Mouse (Mus musculus) left cerebral cortex, adult 2 months (tissue): Measurements from ENCODE around the gene Frmd5. TPM values are rescaled to one million over a fixed set of nuclear protein-coding genes. Genes with fewer than 3 reads are reported as not detected.
A peak's percentile ranks its signal among the peaks of the same experiment; 100 is the strongest.
"Not testable (repeated sequence)": the region's sequence is repeated elsewhere in the genome, so short reads cannot be mapped to it uniquely, and the experiment has no call there.

Source experiments
- DNase-seq, 2 experiments: peaks; one replicate each; pipeline ENCODE4 v3.0.0; 2021 to 2022; ENCODE audit warnings: low spot score in 2 of 2, mixed read lengths in 1 of 2; ENCODE audit errors: extremely low spot score in 1 of 2
- H3K27ac ChIP-seq: fragments of 200-600 bp; 2 replicates; pipeline ENCODE4 v1.8.1; 2022
- H3K4me3 ChIP-seq: fragments of 200-600 bp; 2 replicates; pipeline ENCODE4 v1.8.1; 2022
- CTCF ChIP-seq: fragments of 200-600 bp; IDR thresholded peaks from 2 replicates; pipeline ENCODE4 v1.8.1; 2022; ENCODE audit warnings: antibody characterized with exemption, mild to moderate bottlenecking, moderate library complexity
- intact Hi-C: fragments of 180-260 bp; cut with DNase I; formaldehyde crosslinking; loops from one replicate; pipeline ENCODE4 v1.15.1; 2025
- total RNA-seq, 2 experiments: library from RNA; stranded (reverse); gene quantifications; 2 replicates each; pipeline ENCODE4 v1.2.3; 2021

The Frmd5 gene
- total RNA-seq, 2 experiments from 2014 or later, result 53.8 to 56.3 TPM

DNA sequence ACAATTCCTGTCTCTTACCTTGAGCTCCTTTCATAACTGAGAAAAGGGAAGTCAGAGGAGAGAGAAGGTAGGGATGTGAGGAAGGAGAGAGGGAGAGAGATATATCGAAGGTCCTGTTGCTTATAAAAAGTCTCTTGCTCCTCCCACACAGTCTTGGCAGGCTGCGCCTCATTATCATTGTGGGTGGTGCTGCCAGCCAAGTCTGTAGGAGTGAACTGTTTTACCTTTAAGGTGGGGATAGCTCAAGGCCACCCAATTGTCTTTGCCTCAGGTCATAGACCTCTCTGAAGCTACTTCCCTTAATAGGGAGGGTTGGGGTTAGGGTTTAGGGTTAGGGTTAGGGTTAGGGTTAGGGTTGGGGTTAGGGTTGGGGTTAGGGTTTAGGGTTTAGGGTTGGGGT, 284.9 kb downstream of the Frmd5 start:
- no peak for TF ChIP-seq CTCF
- Histone ChIP-seq H3K27ac (peak overlapping the region; percentile 48; the same call in 1 of the 2 replicates), H3K4me3 (no peak overlapping the region)
- DNase-seq, result peak in 1 of 2 experiments; percentile 26
- intact Hi-C loops, result loop anchor here (10.0 kb wide), 1 partner anchor 93 kb away; no protein-coding TSS in a partner anchor

- intact Hi-C loops, H3K27ac ChIP-seq, H3K4me3 ChIP-seq, DNase-seq: not testable (repeated sequence)
Observed at GRCm38 (mm10) chr2:121518711-121519110, 288.2 kb downstream of the Frmd5 start.

- H3K4me3 ChIP-seq, result no peak overlapping the region
- TF ChIP-seq CTCF, result no peak
- no peak for DNase-seq
- no peak overlapping the region for H3K27ac ChIP-seq
- intact Hi-C loops, result no loop called here
Observed at GRCm38 (mm10) chr2:121518106-121518505, 288.8 kb downstream of the Frmd5 start.

- no peak for TF ChIP-seq CTCF
- no peak for DNase-seq
- Histone ChIP-seq H3K4me3 (no peak overlapping the region), H3K27ac (no peak overlapping the region)
- intact Hi-C loops, result no loop called here
Observed at GRCm38 (mm10) chr2:121514211-121514610, 292.7 kb downstream of the Frmd5 start.

DNA sequence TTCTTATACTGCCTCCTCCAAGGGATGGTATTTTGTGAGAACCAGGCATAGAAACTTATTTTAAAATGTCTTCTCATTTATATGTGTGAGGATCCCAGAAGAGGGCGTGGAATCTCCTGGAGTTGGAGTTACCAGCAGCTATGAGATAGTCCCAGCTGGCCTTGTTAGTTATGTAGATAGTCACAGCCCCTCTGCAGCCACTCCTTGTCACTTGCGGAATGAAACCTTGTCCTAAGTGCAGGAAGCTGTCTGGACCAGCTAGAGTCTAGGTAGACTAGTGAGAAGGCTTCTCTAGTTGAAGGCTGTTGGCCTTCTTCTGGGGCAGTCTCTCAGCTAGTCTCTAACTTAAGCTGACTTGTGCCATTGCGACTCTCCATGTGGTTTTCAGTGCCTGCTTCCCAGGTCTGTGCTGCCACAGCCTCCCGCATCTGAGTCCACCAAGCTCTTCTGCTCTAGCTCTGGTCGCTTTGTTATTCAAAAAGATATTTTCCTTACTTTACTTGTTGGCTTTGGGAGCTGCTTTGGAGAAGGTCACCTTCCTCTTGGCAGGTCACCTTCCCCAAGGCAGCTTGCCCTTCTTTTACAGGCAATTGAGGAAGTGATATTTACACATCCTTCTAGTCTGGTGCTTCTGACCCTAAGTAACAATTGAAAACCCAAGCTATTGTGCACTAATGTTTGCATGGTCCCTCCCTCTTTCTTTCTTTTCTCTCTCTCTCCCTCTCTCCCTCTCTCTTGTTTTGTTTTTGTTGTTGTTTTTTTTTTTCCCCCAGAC, 293.7 kb downstream of the Frmd5 start:
- H3K27ac ChIP-seq, intact Hi-C loops, H3K4me3 ChIP-seq, DNase-seq: not testable (repeated sequence)

DNA sequence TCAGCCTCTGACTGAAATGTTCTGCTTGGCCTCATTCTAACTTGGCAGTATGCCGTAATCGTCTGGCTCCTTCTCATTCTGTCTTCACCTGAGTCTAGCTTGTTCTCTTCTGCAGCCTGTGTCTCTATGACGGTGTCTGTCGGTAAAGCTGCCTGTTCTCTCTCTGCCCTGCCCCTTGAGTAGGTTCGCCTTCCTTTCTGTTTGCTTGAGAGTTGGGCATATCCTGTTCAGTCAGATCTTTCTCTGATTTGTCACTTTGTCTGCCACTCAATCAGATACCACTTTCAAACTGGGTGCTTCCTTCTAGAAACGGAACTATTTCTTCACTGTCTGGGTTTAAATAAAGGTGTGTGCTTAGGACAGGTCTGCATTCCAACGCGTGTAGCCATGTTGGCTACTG, 295.5 kb downstream of the Frmd5 start:
- intact Hi-C loops, result no loop called here
- DNase-seq, result no peak
- no peak overlapping the region for H3K4me3 ChIP-seq
- H3K27ac ChIP-seq, result no peak overlapping the region
- TF ChIP-seq CTCF, result no peak

DNA sequence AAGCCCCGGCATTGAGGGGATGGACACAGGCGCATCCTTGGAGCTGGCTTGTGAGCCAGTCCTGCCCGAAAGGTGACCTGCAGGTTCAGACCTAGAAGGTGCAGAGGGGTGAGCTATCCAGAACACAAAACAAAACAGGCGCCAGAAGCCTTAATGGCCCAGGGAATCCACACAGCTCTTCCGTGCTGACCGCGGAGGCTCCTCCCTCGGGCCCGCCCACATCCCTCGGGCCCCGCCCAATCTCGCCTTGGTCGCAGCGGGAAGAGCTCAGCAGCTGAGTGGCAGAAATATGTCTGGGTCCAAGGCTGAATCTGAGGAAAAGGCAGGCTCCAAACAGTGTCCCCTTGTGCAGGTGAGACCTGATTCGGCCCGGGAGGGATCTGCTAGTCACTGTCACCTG, 297.3 kb downstream of the Frmd5 start:
- no peak for TF ChIP-seq CTCF
- peak; percentile 61 to 63 for DNase-seq
- Histone ChIP-seq H3K4me3 (peak overlapping the region; percentile 50), H3K27ac (0 out of 2 replicates have a peak overlapping the region, but pooled peaks have one; percentile 5)
- intact Hi-C loops, result no loop called here

DNA sequence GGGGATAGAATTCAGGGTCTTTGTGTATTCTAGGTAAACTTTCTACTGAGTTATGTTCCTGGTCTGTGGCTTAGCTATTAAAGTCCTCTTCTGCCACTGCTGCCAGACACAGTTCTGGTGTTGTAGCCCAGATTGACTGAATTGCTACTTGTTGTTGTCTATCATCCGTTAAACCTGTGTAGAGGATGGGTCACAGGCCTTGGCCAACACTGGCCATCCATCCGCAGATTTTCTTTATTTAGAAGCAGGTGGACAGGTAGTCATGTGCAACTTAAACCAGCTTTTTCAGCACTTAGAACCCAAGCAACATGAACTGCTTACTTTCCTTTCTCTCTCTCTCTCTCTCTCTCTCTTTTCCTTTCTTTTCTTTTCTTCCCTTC, 298.9 kb downstream of the Frmd5 start:
- Histone ChIP-seq H3K4me3 (no peak overlapping the region), H3K27ac (no peak overlapping the region)
- DNase-seq, result no peak
- TF ChIP-seq CTCF, result no peak
- intact Hi-C loops, result no loop called here

- intact Hi-C loops, result no loop called here
- no peak overlapping the region for H3K27ac ChIP-seq
- TF ChIP-seq CTCF, result no peak
- no peak for DNase-seq
- peak overlapping the region; percentile 91 for H3K4me3 ChIP-seq
Observed at GRCm38 (mm10) chr2:121507173-121507950, 299.5 kb downstream of the Frmd5 start.

DNA sequence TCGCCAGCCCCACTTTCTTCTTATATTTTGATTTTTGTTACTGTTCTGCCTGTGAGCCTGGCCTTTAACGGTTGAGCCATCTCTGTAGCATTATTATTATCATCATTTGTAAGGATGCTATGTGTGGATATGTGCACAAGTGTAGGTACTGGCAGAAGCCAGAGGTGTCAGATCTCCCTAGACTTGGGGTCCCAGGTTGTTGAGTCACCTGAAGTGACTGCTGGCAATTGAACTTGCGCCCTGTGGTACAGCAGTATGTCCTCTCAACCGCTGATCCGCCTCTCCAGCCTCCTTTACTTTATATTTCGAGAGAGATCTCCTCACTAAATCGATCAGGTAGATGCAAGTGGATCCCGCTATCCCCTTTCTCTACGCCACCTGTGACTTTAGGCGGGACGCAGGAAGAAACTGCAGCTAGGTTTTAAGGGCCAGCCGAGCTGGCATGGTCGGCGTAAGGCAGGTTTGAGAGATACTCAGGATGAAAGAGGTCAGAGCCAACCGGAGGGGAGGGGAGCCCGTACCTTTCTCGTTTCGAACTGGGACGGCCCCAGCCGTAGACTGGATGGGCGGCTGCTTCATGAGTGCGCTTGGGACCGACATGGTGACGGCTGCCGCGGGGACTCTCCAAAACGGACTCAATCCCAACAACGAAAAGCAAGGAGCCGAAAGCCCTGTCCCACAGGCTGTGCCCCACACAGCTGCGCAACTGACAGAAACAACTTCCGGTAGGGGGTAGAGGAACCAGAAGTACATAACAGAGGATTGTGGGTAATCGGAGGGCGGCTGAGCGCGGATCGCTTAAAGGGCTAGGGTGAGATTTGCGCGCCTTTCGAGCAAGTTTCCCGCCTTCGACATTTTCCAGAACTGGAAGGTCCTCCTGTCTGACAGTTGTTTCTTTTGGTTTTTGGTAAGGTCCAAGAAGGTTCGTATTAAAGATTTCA, 300.7 kb downstream of the Frmd5 start, which contains the start of the genes Mfap1a and Wdr76:
Gene Mfap1a (minus strand): TSS at position 724 of the 941 bp plus-strand sequence.
Gene Wdr76 (plus strand): TSS at position 782 of the 941 bp plus-strand sequence.
- peak; percentile 75 to 78 for DNase-seq
- intact Hi-C loops, result loop anchor here (1.0 kb wide), 1 partner anchor 32 kb away; the partner anchor contains the start of gene Mfap1b
- peak within 1 kb of the TSS; percentile 91 for H3K4me3 ChIP-seq
- peak; percentile 21 for TF ChIP-seq CTCF
- peak within 1 kb of the TSS; percentile 79; the same call in 1 of the 2 replicates for H3K27ac ChIP-seq

GRCm38 (mm10) chr2:121501550-121501949, 305.3 kb downstream of the Frmd5 start:
- intact Hi-C loops, DNase-seq, H3K4me3 ChIP-seq, H3K27ac ChIP-seq: not testable (repeated sequence)

Other genes with a start within 250 kb of the Frmd5 start
- gene Casc4, start 59.9 kb upstream of the Frmd5 start, total RNA-seq, result 100 to 1,000 TPM in 1 of 2 experiments, 10 to 100 TPM in 1; 96.5 to 105 TPM
- 10 to 100 TPM; 33.2 to 34.2 TPM for gene Ctdspl2, start 148.9 kb upstream of the Frmd5 start, total RNA-seq
- gene Mageb3, start 149.0 kb upstream of the Frmd5 start, total RNA-seq, result under 1 TPM; 0.29 to 0.33 TPM
- 10 to 100 TPM; 18.3 to 18.5 TPM for gene Eif3j1, start 221.5 kb upstream of the Frmd5 start, total RNA-seq